Mouse (Mus musculus) cerebellum, postnatal 36 days (tissue): Measurements from ENCODE around the gene Yy1.

ENCODE experiments used
- DNase-seq, 2 experiments: peaks; one replicate each; pipeline ENCODE4 v3.0.0; 2021 to 2022; ENCODE audit warnings: mixed read lengths in 2 of 2

Yy1 gene

GRCm38 (mm10) chr12:108780108-108780877, 12.5 kb upstream of the Yy1 start:
- no peak for DNase-seq

GRCm38 (mm10) chr12:108785161-108785560, 7.6 kb upstream of the Yy1 start:
- no peak for DNase-seq

GRCm38 (mm10) chr12:108787329-108787728, 5.4 kb upstream of the Yy1 start:
- DNase-seq: no peak

GRCm38 (mm10) chr12:108792152-108792545, 624 bp upstream of the Yy1 start:
- peak; percentile 80 to 83 for DNase-seq

- peak; percentile 36 to 43 for DNase-seq
Measured at GRCm38 (mm10) chr12:108793453-108793941, 724 bp downstream of the Yy1 start.

GRCm38 (mm10) chr12:108794078-108794711, 1.4 kb downstream of the Yy1 start:
- peak; percentile 78 to 85 for DNase-seq

GRCm38 (mm10) chr12:108794979-108795537, 2.3 kb downstream of the Yy1 start:
- DNase-seq: no peak

- DNase-seq: no peak
Measured at GRCm38 (mm10) chr12:108801613-108802012, 8.8 kb downstream of the Yy1 start.

GRCm38 (mm10) chr12:108804388-108804787, 11.6 kb downstream of the Yy1 start:
- no peak for DNase-seq

GRCm38 (mm10) chr12:108808465-108808864, 15.7 kb downstream of the Yy1 start:
- no peak for DNase-seq

GRCm38 (mm10) chr12:108809771-108810170, 17.0 kb downstream of the Yy1 start:
- no peak for DNase-seq

GRCm38 (mm10) chr12:108810309-108810708, 17.5 kb downstream of the Yy1 start:
- DNase-seq: no peak

GRCm38 (mm10) chr12:108811133-108811532, 18.4 kb downstream of the Yy1 start:
- DNase-seq: peak in 1 of 2 experiments; percentile 37

GRCm38 (mm10) chr12:108812463-108812862, 19.7 kb downstream of the Yy1 start:
- DNase-seq: no peak

GRCm38 (mm10) chr12:108814470-108814869, 21.7 kb downstream of the Yy1 start:
- DNase-seq: no peak

GRCm38 (mm10) chr12:108816569-108816968, 23.8 kb downstream of the Yy1 start:
- DNase-seq: no peak

GRCm38 (mm10) chr12:108820461-108820860, 27.7 kb downstream of the Yy1 start:
- DNase-seq: no peak

GRCm38 (mm10) chr12:108823036-108823435, 30.3 kb downstream of the Yy1 start:
- no peak for DNase-seq

GRCm38 (mm10) chr12:108824225-108824874, 31.6 kb downstream of the Yy1 start:
- DNase-seq: no peak

- DNase-seq: peak in 1 of 2 experiments; percentile 25
Measured at GRCm38 (mm10) chr12:108825561-108826224, 32.9 kb downstream of the Yy1 start.

- DNase-seq: peak; percentile 90
Measured at GRCm38 (mm10) chr12:108826282-108826957, 33.6 kb downstream of the Yy1 start.

GRCm38 (mm10) chr12:108826958-108827535, 34.3 kb downstream of the Yy1 start:
- DNase-seq: peak; percentile 82 to 83
